Mouse (Mus musculus) MEL (cell line): ENCODE measurements around the gene Smtnl2. TPM values are rescaled to one million over a fixed set of nuclear protein-coding genes. Genes with fewer than 3 reads are reported as not detected.

Experiments
- DNase-seq: peaks from one replicate; pipeline ENCODE4 v3.0.0; 2011; ENCODE audit warnings: low read depth, low spot score
- H3K27ac ChIP-seq: 2 replicates; pipeline ENCODE4 v1.5.1; 2012; ENCODE audit warnings: low read depth, mild to moderate bottlenecking, control low read depth, low read length, moderate library complexity; ENCODE audit not compliant: control insufficient read depth
- H3K27me3 ChIP-seq, 2 experiments: fragments of 150-350 bp in 1 of 2; sonication (generic) in 1 of 2; 2 replicates each; pipeline ENCODE4 v1.6.1; 2012; ENCODE audit warnings: low read length in 2 of 2, mild to moderate bottlenecking in 2 of 2, improper control_type of control experiment in 1 of 2, moderate library complexity in 1 of 2; ENCODE audit not compliant: insufficient read depth in 2 of 2, control insufficient read depth in 1 of 2
- H3K36me3 ChIP-seq, 2 experiments: 2 replicates each; pipeline ENCODE4 v1.6.1; 2012 to 2014; ENCODE audit warnings: low read length in 2 of 2, improper control_type of control experiment in 1 of 2, inconsistent platforms in 1 of 2, mild to moderate bottlenecking in 1 of 2; ENCODE audit not compliant: insufficient read depth in 2 of 2, control insufficient read depth in 1 of 2
- H3K4me1 ChIP-seq, 2 experiments: fragments of 150-350 bp in 1 of 2; sonication (generic) in 1 of 2; 2 replicates each; pipeline ENCODE4 v1.6.1; 2012; ENCODE audit warnings: low read length in 2 of 2, improper control_type of control experiment in 1 of 2, mild to moderate bottlenecking in 1 of 2; ENCODE audit not compliant: insufficient read depth in 2 of 2, control insufficient read depth in 1 of 2
- H3K4me3 ChIP-seq, 2 experiments: fragments of 150-350 bp in 1 of 2; sonication (generic) in 1 of 2; 2 replicates each; pipeline ENCODE4 v1.5.1; 2012; ENCODE audit warnings: low read depth in 2 of 2, low read length in 2 of 2, mild to moderate bottlenecking in 2 of 2, moderate library complexity in 2 of 2, control low read depth in 1 of 2, improper control_type of control experiment in 1 of 2; ENCODE audit not compliant: control insufficient read depth in 1 of 2, insufficient read depth in 1 of 2
- H3K79me2 ChIP-seq: 2 replicates; pipeline ENCODE4 v1.6.1; 2012; ENCODE audit warnings: mild to moderate bottlenecking, low read length, moderate library complexity; ENCODE audit not compliant: control insufficient read depth, poor library complexity, insufficient read depth
- H3K9ac ChIP-seq: 2 replicates; pipeline ENCODE4 v1.6.1; 2012; ENCODE audit warnings: low read depth, mild to moderate bottlenecking, control low read depth, low read length, moderate library complexity; ENCODE audit not compliant: control insufficient read depth, poor library complexity, severe bottlenecking
- H3K9me3 ChIP-seq: fragments of 150-350 bp; sonication (generic); replicated peaks from 2 replicates; pipeline ENCODE4 v1.6.1; 2012; ENCODE audit warnings: mild to moderate bottlenecking, low read length, improper control_type of control experiment, moderate library complexity; ENCODE audit not compliant: insufficient read depth
- CTCF ChIP-seq, 3 experiments: IDR thresholded peaks in 2 of 3; conservative IDR thresholded peaks in 1 of 3; 2 replicates each; pipeline ENCODE4 v1.5.1; 2011 to 2012; ENCODE audit warnings: low read length in 3 of 3, low read depth in 2 of 3, mild to moderate bottlenecking in 2 of 3, improper control_type of control experiment in 1 of 3, inconsistent platforms in 1 of 3, mixed read lengths in 1 of 3, moderate library complexity in 1 of 3; ENCODE audit not compliant: control insufficient read depth in 1 of 3, insufficient read depth in 1 of 3, poor library complexity in 1 of 3, severe bottlenecking in 1 of 3
- ELF1 ChIP-seq: IDR thresholded peaks from 2 replicates; pipeline ENCODE4 v1.6.1; 2014; ENCODE audit warnings: low read depth, mild to moderate bottlenecking, inconsistent platforms, low read length, improper control_type of control experiment, moderate library complexity
- EP300 ChIP-seq, 2 experiments: IDR thresholded peaks; 2 replicates each; pipeline ENCODE4 v1.6.1; 2011; ENCODE audit warnings: improper control_type of control experiment in 2 of 2, low read length in 2 of 2, low read depth in 1 of 2, mild to moderate bottlenecking in 1 of 2
- GABPA ChIP-seq: IDR thresholded peaks from 2 replicates; pipeline ENCODE4 v1.6.1; 2012; ENCODE audit warnings: low read depth, mild to moderate bottlenecking, inconsistent platforms, low read length, improper control_type of control experiment, moderate library complexity
- GATA1 ChIP-seq: IDR thresholded peaks from 2 replicates; pipeline ENCODE4 v1.6.1; 2011; ENCODE audit warnings: low read depth, low read length, improper control_type of control experiment
- JUND ChIP-seq: IDR thresholded peaks from 2 replicates; pipeline ENCODE4 v1.6.1; 2011; ENCODE audit warnings: low read depth, mild to moderate bottlenecking, improper control_type of control experiment, low read length
- KAT2A ChIP-seq: conservative IDR thresholded peaks from 2 replicates; pipeline ENCODE4 v1.6.1; 2012; ENCODE audit warnings: low read depth, low read length, improper control_type of control experiment, inconsistent platforms
- MEF2A ChIP-seq: IDR thresholded peaks from 2 replicates; pipeline ENCODE4 v1.6.1; 2014; ENCODE audit warnings: low read depth, mild to moderate bottlenecking, inconsistent platforms, low read length, improper control_type of control experiment; ENCODE audit not compliant: poor library complexity, insufficient replicate concordance, severe bottlenecking; ENCODE audit errors: extremely low read depth
- MXI1 ChIP-seq: IDR thresholded peaks from 2 replicates; pipeline ENCODE4 v1.6.1; 2011; ENCODE audit warnings: mild to moderate bottlenecking, low read depth, low read length, improper control_type of control experiment
- MYB ChIP-seq: IDR thresholded peaks from 2 replicates; pipeline ENCODE4 v1.6.1; 2011; ENCODE audit warnings: mild to moderate bottlenecking, low read depth, low read length, improper control_type of control experiment
- NELFE ChIP-seq: IDR thresholded peaks from 2 replicates; pipeline ENCODE4 v1.6.1; 2011; ENCODE audit warnings: low read depth, low read length, improper control_type of control experiment
- NRF1 ChIP-seq: IDR thresholded peaks from 2 replicates; pipeline ENCODE4 v1.6.1; 2014; ENCODE audit warnings: low read depth, mild to moderate bottlenecking, inconsistent platforms, low read length, improper control_type of control experiment, moderate library complexity; ENCODE audit not compliant: poor library complexity, insufficient read depth, severe bottlenecking
- POLR2AphosphoS2 ChIP-seq: IDR thresholded peaks from 2 replicates; pipeline ENCODE4 v1.6.1; 2011; ENCODE audit warnings: low read length, improper control_type of control experiment
- RAD21 ChIP-seq: IDR thresholded peaks from 2 replicates; pipeline ENCODE4 v1.6.1; 2011; ENCODE audit warnings: mild to moderate bottlenecking, low read depth, low read length, improper control_type of control experiment
- SIN3A ChIP-seq: IDR thresholded peaks from 2 replicates; pipeline ENCODE4 v1.6.1; 2012; ENCODE audit warnings: low read length, improper control_type of control experiment, inconsistent platforms
- SMC3 ChIP-seq: IDR thresholded peaks from 2 replicates; pipeline ENCODE4 v1.6.1; 2011; ENCODE audit warnings: low read depth, low read length, improper control_type of control experiment
- TBP ChIP-seq: IDR thresholded peaks from 2 replicates; pipeline ENCODE4 v1.8.0; 2011; ENCODE audit warnings: low read depth, low read length, improper control_type of control experiment
- USF2 ChIP-seq, 2 experiments: IDR thresholded peaks; 2 replicates each; pipeline ENCODE4 v1.6.1; 2011 to 2012; ENCODE audit warnings: improper control_type of control experiment in 2 of 2, low read length in 2 of 2, borderline replicate concordance in 1 of 2, inconsistent platforms in 1 of 2, low read depth in 1 of 2, mild to moderate bottlenecking in 1 of 2; ENCODE audit not compliant: insufficient read depth in 1 of 2
- ZMIZ1 ChIP-seq: IDR thresholded peaks from 2 replicates; pipeline ENCODE4 v1.6.1; 2012; ENCODE audit warnings: low read depth, mild to moderate bottlenecking, inconsistent platforms, low read length, improper control_type of control experiment, moderate library complexity
- polyA plus RNA-seq, 2 experiments: library from polyadenylated mRNA; stranded (reverse) in 1 of 2; unstranded in 1 of 2; fragments of >175 nt in 1 of 2; fragments of >200 nt in 1 of 2; gene quantifications; 2 replicates each; pipeline versions ENCODE4 v1.2.1 to v1.2.4; 2012; ENCODE audit warnings: low replicate concordance in 2 of 2, low read depth in 1 of 2; ENCODE audit not compliant: insufficient read length in 2 of 2, insufficient read depth in 1 of 2, missing spikeins in 1 of 2
- total RNA-seq: library from RNA; depleted of rRNA; stranded (reverse); fragments of 300-350 nt; gene quantifications from 2 replicates; pipeline ENCODE4 v1.2.3, GENCODE M21; 2012

Smtnl2 gene
- total and polyA plus RNA-seq, 3 experiments, result 10.2 to 10.9 TPM; not detected in 1

GRCm38 (mm10) chr11:72348563-72348962 is 63.0 kb downstream of the Smtnl2 start:
- H3K27me3 ChIP-seq, result no peaks in the 10 kb centered on the region
- H3K27ac ChIP-seq, result no peak overlapping the region
- no peaks in the 10 kb centered on the region for H3K79me2 ChIP-seq
- no peak for TF ChIP-seq GATA1
- TF ChIP-seq KAT2A, result no peak
- peaks cover 2 to 7% of the 10 kb centered on the region in 2 experiments; a peak in 3 of 4 replicates for H3K4me1 ChIP-seq
- no peak for DNase-seq
- 0 out of 4 replicates have a peak, but pooled peaks cover 0 to 2% of the 10 kb centered on the region in 2 experiments for H3K36me3 ChIP-seq
- no peak overlapping the region for H3K4me3 ChIP-seq
- H3K9me3 ChIP-seq, result no peaks in the 10 kb centered on the region
- no peak overlapping the region for H3K9ac ChIP-seq

- Histone ChIP-seq H3K27ac (no peak overlapping the region), H3K9ac (no peak overlapping the region), H3K4me1 (no peaks in the 10 kb centered on the region), H3K4me3 (no peak overlapping the region), H3K36me3 (no peaks in the 10 kb centered on the region), H3K79me2 (no peaks in the 10 kb centered on the region), H3K9me3 (no peaks in the 10 kb centered on the region), H3K27me3 (peaks cover 0 to 1% of the 10 kb centered on the region in 2 experiments; a peak in 3 of 4 replicates)
- no peak for DNase-seq
- TF ChIP-seq MXI1 (no peak), RAD21 (no peak), MYB (no peak), CTCF (IDR thresholded peaks at IDR 0.05 in 2 of 3, conservative IDR thresholded peaks at IDR 0.05 in 1 of 3; ENCODE audit: control insufficient read depth in 1 of 3, insufficient read depth in 1 of 3, low read depth in 2 of 3, low read length in 3 of 3, poor library complexity in 1 of 3, severe bottlenecking in 1 of 3) (no peak), TBP (no peak), ZMIZ1 (no peak), NELFE (no peak), GABPA (no peak), USF2 (IDR thresholded peaks at IDR 0.05; ENCODE audit: borderline replicate concordance in 1 of 2, insufficient read depth in 1 of 2, low read depth in 1 of 2, low read length in 2 of 2) (no peak), POLR2AphosphoS2 (no peak), NRF1 (no peak), SMC3 (no peak), MEF2A (no peak), JUND (no peak), ELF1 (no peak), EP300 (IDR thresholded peaks at IDR 0.05; ENCODE audit: low read depth in 1 of 2, low read length in 2 of 2) (no peak), SIN3A (no peak)
Observed at GRCm38 (mm10) chr11:72344486-72344885, 67.0 kb downstream of the Smtnl2 start.
